Mouse (Mus musculus) v-Abl transformed pro-B cells (cell line): ENCODE results near the gene Gm35549.

Experiments
- in situ Hi-C, 2 experiments: fragments of 400-800 bp; cut with MboI; formaldehyde crosslinking; loops; one replicate each; pipeline ENCODE4 v1.15.1; 2025; ENCODE audit not compliant: unreplicated experiment in 2 of 2

Gm35549 gene

GRCm38 (mm10) chr9:122836790-122837189, 7.0 kb downstream of the Gm35549 start:
- in situ Hi-C loops = no loop called here

- in situ Hi-C loops = no loop called here
Measured at GRCm38 (mm10) chr9:122836126-122836525, 7.7 kb downstream of the Gm35549 start.

- in situ Hi-C loops = no loop called here
Measured at GRCm38 (mm10) chr9:122829826-122830380, 13.9 kb downstream of the Gm35549 start.

- in situ Hi-C loops = no loop called here
Measured at GRCm38 (mm10) chr9:122826743-122827142, 17.1 kb downstream of the Gm35549 start.

- in situ Hi-C loops = no loop called here
Measured at GRCm38 (mm10) chr9:122823374-122824017, 20.3 kb downstream of the Gm35549 start.

GRCm38 (mm10) chr9:122815239-122815851, 28.5 kb downstream of the Gm35549 start:
- in situ Hi-C loops = no loop called here

- in situ Hi-C loops = no loop called here
Measured at GRCm38 (mm10) chr9:122814775-122815174, 29.1 kb downstream of the Gm35549 start.

GRCm38 (mm10) chr9:122812386-122812785, 31.4 kb downstream of the Gm35549 start:
- in situ Hi-C loops = no loop called here

GRCm38 (mm10) chr9:122810212-122810611, 33.6 kb downstream of the Gm35549 start:
- in situ Hi-C loops = no loop called here

- in situ Hi-C loops = no loop called here
Measured at GRCm38 (mm10) chr9:122807186-122807585, 36.6 kb downstream of the Gm35549 start.

GRCm38 (mm10) chr9:122805845-122806341, 37.9 kb downstream of the Gm35549 start:
- in situ Hi-C loops = no loop called here

- in situ Hi-C loops = no loop called here
Measured at GRCm38 (mm10) chr9:122805053-122805844, 38.6 kb downstream of the Gm35549 start, which contains the start of gene Tcaim. TSS of gene Tcaim (plus strand) at chr9:122805539.

GRCm38 (mm10) chr9:122786534-122786933, 57.3 kb downstream of the Gm35549 start:
- in situ Hi-C loops = no loop called here

- in situ Hi-C loops = no loop called here
Measured at GRCm38 (mm10) chr9:122785231-122785630, 58.6 kb downstream of the Gm35549 start.
